Mouse (Mus musculus): ENCODE results near the gene Gm10401.

Gm10401 gene

GRCm38 (mm10) chr5:115068671-115069421 lies 29.2 kb downstream of the Gm10401 start:
- DNase-seq, result no peak

GRCm38 (mm10) chr5:115066245-115066644 lies 31.9 kb downstream of the Gm10401 start:
- DNase-seq, result no peak

- no peak for DNase-seq
Measured at GRCm38 (mm10) chr5:115063391-115063790, 34.7 kb downstream of the Gm10401 start.

GRCm38 (mm10) chr5:115062566-115062965 lies 35.5 kb downstream of the Gm10401 start:
- no peak for DNase-seq

GRCm38 (mm10) chr5:115060977-115061376 lies 37.1 kb downstream of the Gm10401 start:
- no peak for DNase-seq

- no peak for DNase-seq
Measured at GRCm38 (mm10) chr5:115060067-115060695, 37.9 kb downstream of the Gm10401 start.

- DNase-seq, result no peak
Measured at GRCm38 (mm10) chr5:115058584-115059297, 39.4 kb downstream of the Gm10401 start.

GRCm38 (mm10) chr5:115057153-115057552 lies 40.9 kb downstream of the Gm10401 start:
- DNase-seq, result no peak

- no peak for DNase-seq
Measured at GRCm38 (mm10) chr5:115055418-115055817, 42.7 kb downstream of the Gm10401 start.

GRCm38 (mm10) chr5:115053791-115054396 lies 44.2 kb downstream of the Gm10401 start:
- DNase-seq, result no peak

GRCm38 (mm10) chr5:115052546-115052945 lies 45.5 kb downstream of the Gm10401 start:
- DNase-seq, result no peak

- no peak for DNase-seq
Measured at GRCm38 (mm10) chr5:115050776-115051175, 47.3 kb downstream of the Gm10401 start.

GRCm38 (mm10) chr5:115049692-115050091 lies 48.4 kb downstream of the Gm10401 start:
- no peak for DNase-seq

Data from cerebellum, adult 11-12 months (tissue).